Mouse (Mus musculus) embryonic facial prominence, embryonic 12.5 days (tissue): ENCODE measurements around the gene Grhpr. TPM values are rescaled to one million over a fixed set of nuclear protein-coding genes. Genes with fewer than 3 reads are reported as not detected.
"Not testable (repeated sequence)": the region's sequence is repeated elsewhere in the genome, so short reads cannot be mapped to it uniquely, and the experiment has no call there.

Experiments used
- ATAC-seq: fragments of 200-750 bp; cut with Nextera tagmentation; 2 replicates; pipeline ENCODE4 v1.8.0; 2017; ENCODE audit not compliant: insufficient number of reproducible peaks, insufficient read depth, low FRiP score, low TSS enrichment
- H3K27ac ChIP-seq: fragments of 300-500 bp; sonication (generic); 2 replicates; pipeline ENCODE4 v1.5.1; 2016; ENCODE audit warnings: mild to moderate bottlenecking
- H3K27me3 ChIP-seq: fragments of 300-500 bp; sonication (generic); 2 replicates; pipeline ENCODE4 v1.6.1; 2016; ENCODE audit warnings: mild to moderate bottlenecking, moderate library complexity
- H3K36me3 ChIP-seq: fragments of 300-500 bp; sonication (generic); 2 replicates; pipeline ENCODE4 v1.6.1; 2016; ENCODE audit warnings: mild to moderate bottlenecking
- H3K4me1 ChIP-seq: fragments of 300-500 bp; sonication (generic); 2 replicates; pipeline ENCODE4 v1.6.1; 2016
- H3K4me2 ChIP-seq: fragments of 300-500 bp; sonication (generic); replicated peaks from 2 replicates; pipeline ENCODE4 v1.6.1; 2016; ENCODE audit warnings: mild to moderate bottlenecking, moderate library complexity
- H3K4me3 ChIP-seq: fragments of 300-500 bp; sonication (generic); 2 replicates; pipeline ENCODE4 v1.5.1; 2016; ENCODE audit warnings: mild to moderate bottlenecking
- H3K9ac ChIP-seq: fragments of 300-500 bp; sonication (generic); 2 replicates; pipeline ENCODE4 v1.6.1; 2016; ENCODE audit warnings: mild to moderate bottlenecking, moderate library complexity
- H3K9me3 ChIP-seq: fragments of 300-500 bp; sonication (generic); 2 replicates; pipeline ENCODE4 v1.6.1; 2016; ENCODE audit warnings: mild to moderate bottlenecking, moderate library complexity
- WGBS: fragments of 180-500 bp; shearing (Covaris S2); methylation state at CpG from one replicate; pipeline ENCODE4 v1.1.7; 2016; 5-methylcytosine and 5-hydroxymethylcytosine counted together
- polyA plus RNA-seq: library from polyadenylated mRNA; unstranded; fragments of >200 nt; fragmentation: Nextera tagmentation; extraction: Ambion mirVana; gene quantifications from 2 replicates; pipeline ENCODE4 v1.2.1, GENCODE M21; 2016

Grhpr gene
- 46.9 and 50.6 TPM in 2 replicates for polyA plus RNA-seq

GRCm38 (mm10) chr4:44981280-44981973, at the start of gene Grhpr:
Grhpr (plus strand) TSS chr4:44981395.
- peak within 1 kb of the TSS; percentile 79 for H3K27ac ChIP-seq
- no peaks in the 10 kb centered on the region for H3K9me3 ChIP-seq
- H3K9ac ChIP-seq, result peak within 1 kb of the TSS; percentile 83
- ATAC-seq, result peak; percentile 88
- no peaks in the 10 kb centered on the region for H3K27me3 ChIP-seq
- H3K36me3 ChIP-seq, result no peaks in the 10 kb centered on the region
- H3K4me2 ChIP-seq, result peak within 1 kb of the TSS; percentile 95
- under 1% methylated on average over 40 of the region's 40 CpGs for WGBS
- H3K4me1 ChIP-seq, result peaks cover 23% of the 10 kb centered on the region
- H3K4me3 ChIP-seq, result peak within 1 kb of the TSS; percentile 74

- no peaks in the 10 kb centered on the region for H3K9me3 ChIP-seq
- 91% methylated on average over 6 of the region's 6 CpGs for whole genome bisulfite sequencing
- no peak overlapping the region for H3K27ac ChIP-seq
- no peaks in the 10 kb centered on the region for H3K27me3 ChIP-seq
- no peak overlapping the region for H3K4me3 ChIP-seq
- H3K4me1 ChIP-seq, result no peaks in the 10 kb centered on the region
- no peak overlapping the region for H3K4me2 ChIP-seq
- H3K36me3 ChIP-seq, result peaks cover 32% of the 10 kb centered on the region
- ATAC-seq, result no peak
- H3K9ac ChIP-seq, result no peak overlapping the region
Observed at GRCm38 (mm10) chr4:44931732-44932131, 49.5 kb upstream of the Grhpr start.

- no peak overlapping the region for H3K9ac ChIP-seq
- H3K27ac ChIP-seq, result no peak overlapping the region
- no peak overlapping the region for H3K4me3 ChIP-seq
- ATAC-seq, result no peak
- H3K4me1 ChIP-seq, result no peaks in the 10 kb centered on the region
- WGBS, result 81% methylated on average over 8 of the region's 8 CpGs
- no peak overlapping the region for H3K4me2 ChIP-seq
- H3K9me3 ChIP-seq, result no peaks in the 10 kb centered on the region
- H3K27me3 ChIP-seq, result no peaks in the 10 kb centered on the region
- 0 out of 2 replicates have a peak, but pooled peaks cover 2% of the 10 kb centered on the region for H3K36me3 ChIP-seq
Observed at GRCm38 (mm10) chr4:44938359-44939340, 42.5 kb upstream of the Grhpr start.

DNA sequence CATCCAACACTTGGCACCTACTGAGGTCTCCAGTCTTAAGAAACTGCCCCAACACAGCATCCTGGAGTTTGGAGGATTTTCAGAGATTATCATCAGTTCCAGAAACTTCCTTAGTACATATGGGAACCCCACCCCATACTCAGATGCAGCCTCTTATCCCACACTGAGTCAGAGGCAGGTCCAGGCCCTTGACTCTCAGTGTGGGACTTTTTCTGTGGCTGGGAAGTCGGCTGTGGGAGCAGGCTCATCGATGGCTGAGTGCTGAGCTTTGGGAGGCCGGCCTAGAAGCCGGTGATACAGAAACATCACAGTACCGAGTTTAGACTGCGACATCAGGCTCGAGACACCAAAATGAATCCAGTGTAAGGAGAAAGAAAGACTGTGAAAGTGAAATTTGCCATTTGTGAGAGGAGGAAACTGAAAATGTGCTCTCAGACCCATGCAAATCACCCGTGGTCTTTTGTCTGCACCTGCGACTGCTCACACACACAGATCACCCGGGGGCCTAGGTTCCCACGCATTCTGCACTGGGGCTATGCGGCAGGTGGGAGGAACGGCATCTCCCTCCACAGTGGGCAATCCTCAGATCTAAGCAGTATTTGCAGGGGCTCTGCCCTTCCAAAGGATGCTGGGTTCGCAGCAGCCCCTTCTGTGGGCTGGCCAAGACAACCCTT, 41.5 kb upstream of the Grhpr start:
- no peak overlapping the region for H3K4me2 ChIP-seq
- H3K9me3 ChIP-seq, result no peaks in the 10 kb centered on the region
- no peak for ATAC-seq

DNA sequence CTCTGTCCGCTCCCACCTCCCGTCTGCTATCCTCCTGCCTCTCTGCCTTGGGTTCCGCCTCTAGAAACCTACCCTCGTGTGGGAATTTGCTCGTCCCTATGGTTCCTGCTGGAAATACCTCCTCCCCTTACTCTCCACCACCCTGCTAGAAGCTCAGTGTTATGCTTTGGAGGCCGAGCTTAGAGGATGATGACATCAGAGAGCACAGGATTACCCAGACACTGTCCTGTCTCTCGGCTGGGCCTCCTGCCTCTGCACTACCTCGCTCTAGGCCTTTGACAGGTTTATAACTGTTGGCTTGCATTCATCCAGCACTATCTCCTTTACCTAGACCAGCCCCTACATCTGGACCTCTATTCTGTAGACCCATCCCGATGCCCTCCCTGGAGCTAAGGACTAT, 40.9 kb upstream of the Grhpr start:
- H3K27me3 ChIP-seq, result no peaks in the 10 kb centered on the region

More for the DNA sequence above, 41.5 kb upstream of the Grhpr start:
- Histone ChIP-seq H3K27me3 (no peaks in the 10 kb centered on the region), H3K27ac (no peak overlapping the region), H3K9ac (no peak overlapping the region), H3K36me3 (no peaks in the 10 kb centered on the region), H3K4me1 (no peaks in the 10 kb centered on the region), H3K4me3 (no peak overlapping the region)
- WGBS, result 85% methylated on average over 14 of the region's 14 CpGs

GRCm38 (mm10) chr4:44942237-44942636, 39.0 kb upstream of the Grhpr start:
- Histone ChIP-seq H3K4me2 (no peak overlapping the region), H3K4me1 (no peaks in the 10 kb centered on the region), H3K4me3 (no peak overlapping the region), H3K9ac (no peak overlapping the region), H3K27me3 (no peaks in the 10 kb centered on the region), H3K27ac (no peak overlapping the region), H3K9me3 (no peaks in the 10 kb centered on the region), H3K36me3 (no peaks in the 10 kb centered on the region)
- WGBS, result 80% methylated on average over 1 of the region's 1 CpGs
- ATAC-seq, result no peak

More for the DNA sequence above, 40.9 kb upstream of the Grhpr start:
- Histone ChIP-seq H3K9ac (no peak overlapping the region), H3K4me2 (no peak overlapping the region), H3K9me3 (no peaks in the 10 kb centered on the region), H3K4me3 (no peak overlapping the region), H3K36me3 (no peaks in the 10 kb centered on the region), H3K4me1 (no peaks in the 10 kb centered on the region), H3K27ac (no peak overlapping the region)
- 78% methylated on average over 9 of the region's 9 CpGs for WGBS
- ATAC-seq, result no peak

- no peaks in the 10 kb centered on the region for H3K36me3 ChIP-seq
- no peak for ATAC-seq
- H3K9ac ChIP-seq, result no peak overlapping the region
- H3K9me3 ChIP-seq, result no peaks in the 10 kb centered on the region
- H3K4me3 ChIP-seq, result no peak overlapping the region
- H3K4me2 ChIP-seq, result no peak overlapping the region
- WGBS, result 87% methylated on average over 6 of the region's 6 CpGs
- H3K4me1 ChIP-seq, result no peaks in the 10 kb centered on the region
- H3K27me3 ChIP-seq, result no peaks in the 10 kb centered on the region
- no peak overlapping the region for H3K27ac ChIP-seq
Observed at GRCm38 (mm10) chr4:44943480-44943879, 37.7 kb upstream of the Grhpr start.

DNA sequence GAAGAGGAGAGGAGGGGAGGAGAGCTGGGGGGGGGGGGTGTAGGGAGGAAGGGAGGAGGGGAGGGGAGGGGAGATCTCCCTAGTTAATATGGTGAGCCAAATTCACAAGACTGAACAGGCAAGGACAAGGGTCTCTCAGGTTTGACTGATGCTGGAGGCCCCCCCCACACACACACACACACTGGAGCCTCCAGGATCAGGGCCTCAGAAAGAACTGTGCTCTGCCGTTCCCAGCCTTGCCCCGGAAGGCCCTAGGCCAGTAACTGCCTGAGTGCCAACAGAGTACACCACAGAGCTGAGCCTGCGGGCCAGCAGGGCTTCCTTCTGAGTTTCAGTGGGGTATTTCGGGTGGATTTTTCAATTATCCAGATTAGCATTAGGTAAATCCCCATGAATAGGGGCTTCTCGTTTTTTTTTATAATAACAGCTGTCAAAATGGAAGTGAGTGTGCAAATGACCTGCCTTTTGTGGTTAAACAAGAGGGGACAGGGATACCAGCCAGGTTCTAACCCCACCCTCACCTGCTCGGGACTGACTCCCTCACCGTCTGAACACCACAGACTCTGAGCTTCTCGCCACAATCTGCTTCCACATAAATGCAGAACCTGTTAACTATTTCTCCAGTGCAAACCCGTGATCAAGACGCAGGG, 36.6 kb upstream of the Grhpr start:
- H3K9me3 ChIP-seq, result no peaks in the 10 kb centered on the region
- H3K9ac ChIP-seq, result no peak overlapping the region
- WGBS, result 79% methylated on average over 10 of the region's 10 CpGs
- H3K27ac ChIP-seq, result no peak overlapping the region
- no peak overlapping the region for H3K4me2 ChIP-seq
- H3K4me1 ChIP-seq, result no peaks in the 10 kb centered on the region
- no peaks in the 10 kb centered on the region for H3K27me3 ChIP-seq
- ATAC-seq, result no peak
- no peak overlapping the region for H3K4me3 ChIP-seq
- H3K36me3 ChIP-seq, result no peaks in the 10 kb centered on the region

DNA sequence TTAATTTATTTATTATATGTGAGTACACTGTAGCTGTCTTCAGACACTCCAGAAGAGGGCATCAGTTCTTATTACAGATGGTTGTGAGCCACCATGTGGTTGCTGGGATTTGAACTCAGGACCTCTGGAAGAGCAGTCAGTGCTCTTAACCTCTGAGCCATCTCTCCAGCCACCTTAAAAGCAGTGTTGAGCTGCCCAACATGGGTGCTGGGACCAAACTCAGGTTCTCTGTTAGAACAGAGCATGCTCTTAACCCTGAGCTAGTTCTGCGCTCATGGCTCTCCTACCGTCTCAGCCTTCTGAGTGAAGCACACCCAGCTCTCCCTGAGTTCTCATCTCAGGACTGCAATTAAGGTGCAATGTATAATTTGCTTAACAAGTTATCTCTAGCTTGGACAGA, 35.1 kb upstream of the Grhpr start:
- H3K4me2 ChIP-seq, H3K27ac ChIP-seq, H3K4me1 ChIP-seq, H3K4me3 ChIP-seq, H3K27me3 ChIP-seq, H3K36me3 ChIP-seq, ATAC-seq, H3K9me3 ChIP-seq, H3K9ac ChIP-seq: not testable (repeated sequence)
- 95% methylated on average over 2 of the region's 2 CpGs for WGBS

DNA sequence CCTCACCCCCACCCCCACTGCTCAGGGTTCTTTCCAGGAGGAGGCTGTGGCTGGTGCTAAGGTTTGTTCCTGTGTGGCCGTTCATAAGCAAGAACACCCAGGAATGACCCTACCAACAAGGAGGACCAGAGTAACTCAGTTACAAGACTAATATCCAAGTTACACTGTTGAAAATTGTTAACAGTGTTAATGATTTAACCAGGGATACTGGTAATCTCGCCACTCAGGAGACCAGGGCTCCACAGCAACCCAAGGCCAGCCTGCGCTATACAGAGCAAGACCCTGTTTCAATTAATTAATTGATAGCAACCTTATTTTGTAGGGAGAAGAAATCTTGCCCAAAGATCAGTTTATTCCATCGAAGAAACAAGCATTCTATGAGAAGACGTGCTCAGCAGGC, 33.7 kb upstream of the Grhpr start:
- Histone ChIP-seq H3K4me2 (no peak overlapping the region), H3K9ac (no peak overlapping the region), H3K27me3 (no peaks in the 10 kb centered on the region), H3K36me3 (no peaks in the 10 kb centered on the region), H3K27ac (no peak overlapping the region), H3K4me1 (no peaks in the 10 kb centered on the region), H3K9me3 (no peaks in the 10 kb centered on the region), H3K4me3 (no peak overlapping the region)
- WGBS, result 88% methylated on average over 5 of the region's 5 CpGs
- no peak for ATAC-seq

DNA sequence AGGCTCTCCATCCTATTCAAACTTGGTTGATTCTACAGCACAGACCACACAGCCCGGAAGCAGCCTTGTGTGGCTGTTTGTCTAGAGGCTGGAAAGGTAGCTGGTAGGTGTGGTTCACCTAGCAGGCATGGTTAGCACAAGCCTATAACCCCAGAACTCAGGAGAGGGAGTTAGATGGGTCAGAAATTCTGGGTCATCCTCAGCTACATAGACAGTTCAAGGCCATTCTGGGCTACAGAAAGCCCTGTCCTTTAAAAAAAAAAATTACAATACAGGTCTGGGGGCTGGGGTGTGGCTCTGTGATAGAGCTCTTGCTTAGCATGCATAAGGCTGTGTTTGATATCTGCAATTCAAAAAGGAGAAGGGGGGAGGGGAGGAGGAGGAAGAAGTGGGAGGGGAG, 32.9 kb upstream of the Grhpr start:
- Histone ChIP-seq H3K27ac (no peak overlapping the region), H3K27me3 (no peaks in the 10 kb centered on the region), H3K4me2 (no peak overlapping the region), H3K9me3 (no peaks in the 10 kb centered on the region), H3K4me3 (no peak overlapping the region), H3K9ac (no peak overlapping the region), H3K4me1 (no peaks in the 10 kb centered on the region), H3K36me3 (no peaks in the 10 kb centered on the region)
- WGBS, result 89% methylated on average over 1 of the region's 1 CpGs
- ATAC-seq, result no peak
